Mouse (Mus musculus): ENCODE data around the gene Dbnl. TPM values are rescaled to one million over a fixed set of nuclear protein-coding genes. Genes with fewer than 3 reads are reported as not detected.
"Not testable (repeated sequence)": the region's sequence is repeated elsewhere in the genome, so short reads cannot be mapped to it uniquely, and the experiment has no call there.

The Dbnl gene
- total RNA-seq, 2 experiments from 2014 or later: 78.4 to 79.8 TPM

- no peak for DNase-seq (ENCODE audit: low spot score in 2 of 2)
- intact Hi-C loops (cut with DNase I): loop anchor here (5.0 kb wide), 1 partner anchor 87 kb away; the partner anchor contains the start of gene Pold2
These were observed 1.6 kb downstream of the Dbnl start for GRCm38 (mm10) chr11:5789754-5790333.

GRCm38 (mm10) chr11:5790431-5790830 is 2.1 kb downstream of the Dbnl start:
- no peak for DNase-seq (ENCODE audit: low spot score in 2 of 2)
- intact Hi-C loops (cut with DNase I): no loop called here

DNA sequence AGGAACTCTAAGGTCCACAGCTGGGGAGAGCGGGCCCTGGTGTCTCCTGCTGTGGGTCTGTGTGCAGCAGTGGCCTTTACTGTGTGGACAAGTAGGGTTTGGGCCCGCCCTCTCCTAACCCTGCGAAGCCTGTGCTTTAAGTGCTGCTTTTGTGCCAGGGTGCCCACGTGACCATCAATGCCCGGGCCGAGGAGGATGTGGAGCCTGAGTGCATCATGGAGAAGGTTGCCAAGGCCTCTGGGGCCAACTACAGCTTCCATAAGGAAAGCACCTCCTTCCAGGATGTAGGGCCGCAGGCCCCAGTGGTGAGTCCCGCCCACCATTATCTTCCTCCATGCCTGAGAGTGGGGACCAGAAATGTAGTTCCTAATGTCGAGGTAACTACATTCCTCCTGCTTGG is 7.0 kb downstream of the Dbnl start:
- DNase-seq (ENCODE audit: low spot score in 2 of 2): no peak
- intact Hi-C loops (cut with DNase I): no loop called here

GRCm38 (mm10) chr11:5795706-5796105 is 7.4 kb downstream of the Dbnl start:
- DNase-seq (ENCODE audit: low spot score in 2 of 2): peak; percentile 49 to 77

GRCm38 (mm10) chr11:5796939-5797338 is 8.7 kb downstream of the Dbnl start:
- DNase-seq (ENCODE audit: low spot score in 2 of 2): no peak
- intact Hi-C loops (cut with DNase I): loop anchor here (2.0 kb wide), 1 partner anchor 78 kb away; no protein-coding TSS in a partner anchor

More at GRCm38 (mm10) chr11:5795706-5796105, 7.4 kb downstream of the Dbnl start:
- intact Hi-C loops (cut with DNase I): loop anchor here (2.0 kb wide), 1 partner anchor 77 kb away; no protein-coding TSS in a partner anchor

- no peak for DNase-seq (ENCODE audit: low spot score in 2 of 2)
- intact Hi-C loops (cut with DNase I): loop anchor here (2.0 kb wide), 1 partner anchor 79 kb away; no protein-coding TSS in a partner anchor
These were observed 9.1 kb downstream of the Dbnl start for GRCm38 (mm10) chr11:5797371-5797770.

- intact Hi-C loops (cut with DNase I): loop anchor here (2.0 kb wide), 1 partner anchor 79 kb away; no protein-coding TSS in a partner anchor
These were observed 9.6 kb downstream of the Dbnl start for GRCm38 (mm10) chr11:5797928-5798327.

GRCm38 (mm10) chr11:5799621-5800490 is 11.6 kb downstream of the Dbnl start:
- intact Hi-C loops (cut with DNase I): no loop called here
- DNase-seq (ENCODE audit: low spot score in 2 of 2): no peak

More at GRCm38 (mm10) chr11:5797928-5798327, 9.6 kb downstream of the Dbnl start:
- DNase-seq (ENCODE audit: low spot score in 2 of 2): no peak

DNA sequence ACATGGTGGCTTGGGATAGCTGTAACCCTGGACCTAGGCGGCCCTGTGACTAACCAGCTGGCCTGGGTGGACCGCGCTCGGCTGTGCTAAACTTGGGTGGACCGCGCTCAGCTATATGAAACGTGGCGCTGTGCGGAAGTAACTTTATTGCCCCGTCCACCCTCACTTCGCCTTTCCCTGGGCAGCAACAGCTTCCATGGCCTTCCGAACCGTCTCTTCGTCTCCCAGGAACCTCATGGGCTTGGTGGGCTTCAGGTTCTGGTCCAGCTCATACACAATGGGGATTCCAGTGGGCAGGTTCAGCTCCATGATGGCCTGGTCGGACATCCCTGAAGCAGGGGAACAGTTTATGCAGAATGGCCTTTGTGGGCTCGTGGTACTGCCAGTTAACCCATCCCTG is 13.2 kb downstream of the Dbnl start:
- DNase-seq (ENCODE audit: low spot score in 2 of 2): no peak
- intact Hi-C loops (cut with DNase I): no loop called here

DNA sequence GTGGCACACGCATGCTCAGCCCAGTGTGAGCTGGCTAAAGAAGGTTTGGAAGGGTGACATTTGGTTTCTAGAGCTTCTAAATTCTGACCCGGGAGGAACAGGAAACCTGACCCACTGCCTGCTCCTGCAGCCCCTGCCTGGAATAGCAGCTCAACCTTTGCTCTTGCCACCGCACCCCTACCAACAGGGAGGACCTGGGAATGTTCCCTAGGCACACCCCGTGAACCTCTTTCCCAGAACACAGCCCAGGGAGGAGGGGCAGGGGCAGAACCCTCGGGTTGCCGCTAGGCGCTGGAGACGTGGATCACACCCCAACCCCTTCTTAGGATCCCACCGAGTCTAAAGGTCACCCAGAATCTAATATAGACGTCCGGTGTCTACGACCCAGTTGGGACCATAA is 13.7 kb downstream of the Dbnl start:
- DNase-seq (ENCODE audit: low spot score in 2 of 2): no peak
- intact Hi-C loops (cut with DNase I): no loop called here

DNA sequence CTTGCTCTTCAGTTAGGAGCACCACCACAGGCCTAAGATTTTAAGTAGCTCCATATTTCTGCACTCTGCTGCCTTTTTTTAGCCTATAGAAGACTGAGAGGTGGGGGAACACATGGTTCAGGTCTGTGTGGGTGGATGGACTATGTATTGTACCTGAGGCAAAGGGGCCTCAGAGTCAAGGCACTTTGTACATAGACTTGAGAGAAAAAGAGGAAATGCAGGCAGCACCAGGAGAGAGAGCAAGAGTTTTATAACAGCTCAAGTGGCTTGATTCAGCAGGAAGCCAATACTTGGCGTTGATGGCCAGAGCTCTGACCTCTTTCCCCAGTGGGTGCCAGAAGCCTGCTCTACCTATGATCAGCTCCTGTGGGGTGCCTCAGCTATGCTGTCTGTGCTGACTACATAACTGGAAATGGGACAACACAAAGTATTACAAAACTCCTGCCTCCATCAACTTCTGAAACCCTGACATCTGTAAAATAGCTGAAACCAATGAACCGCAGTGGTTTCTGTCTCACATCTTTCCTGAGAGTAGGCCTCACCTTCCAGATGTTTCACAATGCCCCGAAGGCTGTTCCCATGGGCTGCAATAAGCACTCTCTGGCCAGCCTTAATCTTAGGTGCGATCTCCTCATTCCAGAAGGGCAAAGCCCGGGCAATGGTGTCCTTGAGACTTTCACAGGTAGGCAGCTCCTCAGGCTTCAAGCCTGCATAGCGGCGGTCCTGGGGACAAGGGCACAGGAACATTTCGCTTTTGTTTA is 14.3 kb downstream of the Dbnl start:
- no peak for DNase-seq (ENCODE audit: low spot score in 2 of 2)
- intact Hi-C loops (cut with DNase I): no loop called here

DNA sequence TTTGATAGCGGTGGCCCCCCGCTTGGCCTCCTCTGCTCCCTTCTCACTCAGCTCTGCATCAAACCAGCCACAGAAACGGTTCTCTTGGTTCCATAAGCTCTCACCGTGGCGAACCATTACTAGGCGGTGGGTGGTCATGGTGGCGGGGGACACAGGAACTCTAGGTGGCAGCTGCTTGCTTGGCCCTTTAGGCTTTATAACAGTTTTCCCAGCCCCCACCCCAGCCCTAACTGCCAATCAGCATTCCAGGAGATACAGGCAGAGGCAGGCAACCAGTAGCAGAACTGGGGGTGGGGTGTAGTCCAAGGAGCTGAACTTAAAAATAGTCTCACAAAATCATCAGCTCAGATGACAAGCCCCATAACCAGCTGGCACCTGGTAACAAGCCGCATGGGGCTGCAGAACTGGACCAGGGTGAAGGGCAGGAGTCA is 15.3 kb downstream of the Dbnl start, which contains the start of gene Pgam2:
Pgam2 (minus strand) TSS at position 183 of the 431 bp plus-strand sequence.
- peak; percentile 43 to 81 for DNase-seq (ENCODE audit: low spot score in 2 of 2)
- intact Hi-C loops (cut with DNase I): no loop called here

DNA sequence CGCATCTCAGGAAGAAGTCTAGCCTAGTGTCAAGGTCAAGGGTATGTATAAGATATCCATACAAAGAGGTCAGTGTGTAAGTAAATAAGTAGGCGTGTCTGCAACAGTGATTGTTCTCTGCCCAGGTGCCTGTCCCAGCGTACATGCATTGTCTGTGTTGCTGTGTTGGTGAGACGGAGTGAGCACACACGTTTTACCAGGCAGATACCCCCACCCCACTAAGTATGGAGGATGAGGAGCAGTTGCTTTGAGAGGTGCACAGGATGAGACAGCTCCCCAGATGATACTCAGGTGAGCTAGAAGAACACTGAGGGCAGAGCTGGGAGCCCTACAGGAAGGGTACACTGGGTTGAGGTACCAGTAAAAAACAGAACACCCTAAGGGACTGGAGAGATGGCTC is 15.9 kb downstream of the Dbnl start:
- no peak for DNase-seq (ENCODE audit: low spot score in 2 of 2)
- intact Hi-C loops (cut with DNase I): no loop called here

DNA sequence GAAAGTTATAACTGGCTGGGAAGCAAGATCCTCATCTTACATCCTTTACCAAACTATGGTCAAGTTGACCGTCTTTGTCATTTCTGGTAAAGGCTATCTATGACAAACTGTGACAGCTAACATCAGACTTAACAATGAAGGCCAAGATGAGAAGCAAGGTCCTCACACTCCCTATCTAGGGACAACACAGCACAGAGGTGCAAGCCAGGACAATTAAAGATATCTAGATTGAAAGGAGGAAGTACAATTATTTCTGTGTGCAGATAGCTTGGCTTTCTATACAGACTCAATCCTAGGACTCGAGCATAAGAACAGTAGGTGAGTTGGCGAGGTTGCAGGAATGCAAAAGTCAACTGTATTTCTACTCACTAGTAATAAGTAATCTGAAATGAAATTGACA is 17.4 kb downstream of the Dbnl start:
- intact Hi-C loops (cut with DNase I): no loop called here
- DNase-seq (ENCODE audit: low spot score in 2 of 2): no peak

- no peak for DNase-seq (ENCODE audit: low spot score in 2 of 2)
- intact Hi-C loops (cut with DNase I): no loop called here
These were observed 19.7 kb downstream of the Dbnl start for GRCm38 (mm10) chr11:5807956-5808355.

- DNase-seq (ENCODE audit: low spot score in 2 of 2); intact Hi-C loops (cut with DNase I): not testable (repeated sequence)
These were observed 21.2 kb downstream of the Dbnl start for GRCm38 (mm10) chr11:5809487-5809886.

DNA sequence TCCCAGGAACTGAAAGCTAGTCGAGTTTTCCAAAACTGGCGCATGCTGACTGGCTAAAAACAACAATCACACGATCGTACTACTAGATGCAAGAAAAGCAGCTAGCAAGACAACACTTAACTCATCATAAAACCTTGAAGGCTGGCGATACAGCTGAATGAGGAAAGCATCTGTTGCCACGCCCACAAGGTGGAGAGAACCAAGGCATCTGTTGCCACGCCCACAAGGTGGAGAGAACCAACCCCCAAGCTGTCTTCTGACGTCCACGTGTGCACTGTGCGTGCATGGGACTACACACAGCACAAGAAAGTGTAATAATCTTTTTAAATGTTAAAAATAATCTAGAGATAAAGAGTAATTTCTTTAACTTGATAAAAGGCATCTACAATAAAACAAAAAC is 25.1 kb downstream of the Dbnl start:
- no peak for DNase-seq (ENCODE audit: low spot score in 2 of 2)
- intact Hi-C loops (cut with DNase I): no loop called here

DNA sequence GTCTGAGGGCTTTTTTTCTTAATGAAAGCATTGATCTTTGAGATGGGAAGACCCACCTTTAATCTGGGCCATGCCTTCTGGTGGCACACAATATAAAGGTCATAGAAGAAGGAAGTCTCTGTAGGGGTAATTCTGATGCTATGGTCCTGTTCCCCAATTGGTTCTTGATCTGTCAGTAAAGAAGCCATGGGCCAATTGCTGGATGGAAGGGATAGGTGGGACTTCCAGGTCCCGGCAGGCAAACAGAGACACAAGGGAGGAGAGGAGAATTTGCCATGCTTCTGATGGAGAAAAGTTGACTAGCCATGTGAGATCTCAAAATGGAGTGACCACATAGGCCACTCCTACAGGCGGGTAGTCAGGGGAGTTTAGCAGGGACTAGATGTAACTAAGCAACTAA is 30.9 kb downstream of the Dbnl start:
- intact Hi-C loops (cut with DNase I): no loop called here
- no peak for DNase-seq (ENCODE audit: low spot score in 2 of 2)

- no peak for DNase-seq (ENCODE audit: low spot score in 2 of 2)
- intact Hi-C loops (cut with DNase I): no loop called here
These were observed 37.1 kb downstream of the Dbnl start for GRCm38 (mm10) chr11:5825432-5825831.

DNA sequence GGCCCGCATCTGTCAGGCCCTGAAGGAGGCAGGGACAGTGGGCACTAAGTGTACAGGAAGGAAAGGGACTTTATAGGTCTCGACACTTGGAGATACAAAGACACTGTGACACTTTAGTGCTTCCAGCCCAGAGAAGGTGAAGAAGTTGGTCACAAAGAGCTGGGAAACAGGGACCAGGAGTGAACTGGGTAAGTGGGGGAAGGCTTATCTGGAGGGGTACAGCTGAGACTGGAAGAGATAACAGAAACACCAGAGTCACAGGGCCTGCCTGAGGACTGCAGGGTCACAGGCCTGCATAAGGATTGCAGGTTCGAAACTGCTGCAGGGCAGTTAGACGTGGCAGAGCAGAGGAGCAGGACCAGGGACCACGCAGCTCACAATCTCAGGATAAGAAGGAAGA is 39.6 kb downstream of the Dbnl start:
- DNase-seq (ENCODE audit: low spot score in 2 of 2): no peak
- intact Hi-C loops (cut with DNase I): no loop called here
